Mouse (Mus musculus): ENCODE measurements around the gene Trpc1. TPM values are rescaled to one million over a fixed set of nuclear protein-coding genes. Genes with fewer than 3 reads are reported as not detected.

The Trpc1 gene
- total RNA-seq, 2 experiments from 2014 or later, result 0.09 to 0.20 TPM

DNA sequence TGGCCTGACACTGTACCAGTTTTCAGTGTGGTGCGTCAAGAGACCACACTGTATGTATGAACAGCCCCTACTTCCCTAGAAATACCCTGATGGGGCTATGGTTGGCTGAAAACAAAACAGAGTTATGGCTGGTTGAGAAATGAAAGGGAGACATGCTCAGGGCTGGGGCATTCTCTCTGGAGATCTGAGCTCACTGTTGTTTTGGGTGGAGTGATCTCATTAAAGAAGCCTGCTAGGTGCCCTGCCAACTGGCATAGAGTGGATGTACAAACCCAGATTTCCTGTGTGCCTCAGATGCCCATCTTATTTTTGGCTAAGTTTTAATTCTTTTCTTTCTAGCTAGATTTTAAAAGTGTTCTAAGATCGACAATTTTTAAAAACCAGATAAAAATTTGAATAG lies 92.2 kb downstream of the Trpc1 start:
- no peak for ATAC-seq (replicated peaks; ENCODE audit: low FRiP score, low TSS enrichment, poor library complexity, severe bottlenecking)

Other genes with a start within 250 kb of the Trpc1 start
- gene U2surp, start 238.4 kb downstream of the Trpc1 start, total RNA-seq (2014; fragmentation: Nextera tagmentation), result 96.6 and 116 TPM in 2 replicates
- gene U2surp, start 238.4 kb downstream of the Trpc1 start, total RNA-seq (2017), result 251 and 271 TPM in 2 replicates
- gene Paqr9, start 190.7 kb downstream of the Trpc1 start, total RNA-seq (2014; fragmentation: Nextera tagmentation), result 31.8 and 38.8 TPM in 2 replicates
- 18.1 and 22.1 TPM in 2 replicates for gene Paqr9, start 190.7 kb downstream of the Trpc1 start, total RNA-seq (2017)
- gene Pcolce2, start 112.8 kb downstream of the Trpc1 start, total RNA-seq (2014; fragmentation: Nextera tagmentation), result not detected in 2 replicates
- not detected in 2 replicates for gene Pcolce2, start 112.8 kb downstream of the Trpc1 start, total RNA-seq (2017)
- not detected in 2 replicates for gene Pls1, start 94.9 kb upstream of the Trpc1 start, total RNA-seq (2014; fragmentation: Nextera tagmentation)
- 0.42 and 2.2 TPM in 2 replicates for gene Pls1, start 94.9 kb upstream of the Trpc1 start, total RNA-seq (2017)
- 34.8 and 53.1 TPM in 2 replicates for gene Atr, start 107.2 kb upstream of the Trpc1 start, total RNA-seq (2014; fragmentation: Nextera tagmentation)
- 61.9 and 85.5 TPM in 2 replicates for gene Atr, start 107.2 kb upstream of the Trpc1 start, total RNA-seq (2017)
- gene Xrn1, start 204.4 kb upstream of the Trpc1 start, total RNA-seq (2014; fragmentation: Nextera tagmentation), result 39.2 and 46.4 TPM in 2 replicates
- 22.8 and 33.1 TPM in 2 replicates for gene Xrn1, start 204.4 kb upstream of the Trpc1 start, total RNA-seq (2017)